Mouse (Mus musculus): Measurements from ENCODE around the gene Hist2h4.
"Not testable (repeated sequence)": the region's sequence is repeated elsewhere in the genome, so short reads cannot be mapped to it uniquely, and the experiment has no call there.

- TF ChIP-seq POLR2A (IDR thresholded peaks at IDR 0.05; ENCODE audit: insufficient read depth, low read depth, low read length) = peak; percentile 49
- TF ChIP-seq CTCF (IDR thresholded peaks at IDR 0.05; ENCODE audit: insufficient read depth, low read depth, low read length) = not testable (repeated sequence)
Observed at GRCm38 (mm10) chr3:96268776-96269378, 5.8 kb upstream of the Hist2h4 start.

All from olfactory bulb, adult 2 months (tissue).